Mouse (Mus musculus): ENCODE measurements at regions not wholly inside any gene's neighbourhood (a gene's known extent, or its start where the extent isn't known, plus 50 kb on each side); places are given as distances from the start of the nearest gene placed in this dataset.

DNA sequence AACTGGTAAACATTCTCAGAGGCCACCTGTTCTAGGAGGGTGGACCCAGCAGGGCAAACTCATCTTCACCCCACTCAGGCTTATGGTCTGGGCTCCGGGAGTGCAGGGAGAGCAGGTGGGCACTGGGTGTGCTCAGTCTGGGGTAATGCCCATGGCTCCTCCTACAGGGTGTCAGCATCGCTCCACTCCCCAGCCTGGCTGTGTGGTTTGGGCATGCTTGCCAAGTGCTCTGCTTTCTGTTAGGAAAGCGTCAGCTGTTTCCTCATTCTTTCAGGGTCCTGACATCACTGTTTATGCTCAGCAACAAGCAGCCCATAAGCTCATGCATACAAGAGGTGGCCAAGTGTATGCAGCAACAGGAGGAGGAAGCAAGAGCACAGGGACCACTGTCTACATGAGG is 57.7 kb upstream of the Jdp2 start:
- DNase-seq (peak; percentile 50), ATAC-seq (peak; percentile 77)
- H3K9ac ChIP-seq (replicated peaks): no peak overlapping the region
- no peaks in the 10 kb centered on the region for H3K36me3 ChIP-seq (replicated peaks; ENCODE audit: insufficient read depth, low read length)
- no peaks in the 10 kb centered on the region for H3K27me3 ChIP-seq (ENCODE audit: insufficient read depth, low read length)
- 28% methylated on average over 3 of the region's 3 CpGs for WGBS (ENCODE audit: insufficient replicate concordance)
- TF ChIP-seq EP300 (IDR thresholded peaks at IDR 0.05; ENCODE audit: low read depth): no peak
- TF ChIP-seq CTCF (IDR thresholded peaks at IDR 0.05; ENCODE audit: low read depth): no peak
- H3K4me3 ChIP-seq (ENCODE audit: low read depth, low read length): no peak overlapping the region
- no peaks in the 10 kb centered on the region; the same call in 1 of the 2 replicates for H3K4me1 ChIP-seq (ENCODE audit: insufficient read depth)
- no peaks in the 10 kb centered on the region for H3K9me3 ChIP-seq (ENCODE audit: low read length)
- no peak overlapping the region for H3K4me2 ChIP-seq (ENCODE audit: low read depth, low read length)
- no peak overlapping the region for H3K27ac ChIP-seq (ENCODE audit: low read depth)

- no peak for TF ChIP-seq CTCF (IDR thresholded peaks at IDR 0.05; ENCODE audit: low read depth)
- no peak for TF ChIP-seq EP300 (IDR thresholded peaks at IDR 0.05; ENCODE audit: low read depth)
- H3K4me2 ChIP-seq (ENCODE audit: low read depth, low read length): no peak overlapping the region
- WGBS (ENCODE audit: insufficient replicate concordance): 45% methylated on average over 6 of the region's 6 CpGs
- H3K4me1 ChIP-seq (ENCODE audit: insufficient read depth): no peaks in the 10 kb centered on the region; the same call in 1 of the 2 replicates
- no peak overlapping the region for H3K9ac ChIP-seq (replicated peaks)
- no peaks in the 10 kb centered on the region for H3K9me3 ChIP-seq (ENCODE audit: low read length)
- no peaks in the 10 kb centered on the region for H3K27me3 ChIP-seq (ENCODE audit: insufficient read depth, low read length)
- no peak overlapping the region for H3K27ac ChIP-seq (ENCODE audit: low read depth)
- no peaks in the 10 kb centered on the region for H3K36me3 ChIP-seq (replicated peaks; ENCODE audit: insufficient read depth, low read length)
- no peak overlapping the region for H3K4me3 ChIP-seq (ENCODE audit: low read depth, low read length)
- DNase-seq (no peak), ATAC-seq (no peak)
Measured at GRCm38 (mm10) chr12:85542881-85543280, 55.9 kb upstream of the Jdp2 start.

DNA sequence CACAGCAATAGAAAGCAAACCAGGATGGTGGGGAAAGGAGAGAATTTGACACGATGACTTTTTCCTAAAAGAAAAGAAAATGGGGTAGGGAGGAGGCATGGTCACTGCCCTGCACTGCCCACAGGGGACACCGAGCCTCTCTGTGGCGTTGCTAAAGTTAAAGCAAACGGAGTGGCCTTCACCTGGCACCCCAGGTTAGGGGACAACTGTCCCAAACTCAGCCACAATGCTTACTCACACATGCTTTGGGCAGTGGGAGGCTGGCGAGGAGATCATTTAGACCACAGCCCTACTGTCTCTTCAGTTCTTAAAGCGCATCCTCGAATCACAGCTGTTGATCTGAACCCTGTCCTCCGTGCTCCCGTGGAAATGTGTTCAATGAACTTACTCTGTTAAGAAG is 55.3 kb upstream of the Jdp2 start:
- H3K4me3 ChIP-seq (ENCODE audit: low read depth, low read length): no peak overlapping the region
- no peak for ATAC-seq
- DNase-seq: no peak
- H3K27ac ChIP-seq (ENCODE audit: low read depth): no peak overlapping the region
- WGBS (ENCODE audit: insufficient replicate concordance): 83% methylated on average over 9 of the region's 9 CpGs
- H3K9ac ChIP-seq (replicated peaks): no peak overlapping the region
- no peak overlapping the region for H3K4me2 ChIP-seq (ENCODE audit: low read depth, low read length)
- H3K27me3 ChIP-seq (ENCODE audit: insufficient read depth, low read length): no peaks in the 10 kb centered on the region
- H3K36me3 ChIP-seq (replicated peaks; ENCODE audit: insufficient read depth, low read length): no peaks in the 10 kb centered on the region
- no peaks in the 10 kb centered on the region; the same call in 1 of the 2 replicates for H3K4me1 ChIP-seq (ENCODE audit: insufficient read depth)
- no peaks in the 10 kb centered on the region for H3K9me3 ChIP-seq (ENCODE audit: low read length)
- TF ChIP-seq CTCF (IDR thresholded peaks at IDR 0.05; ENCODE audit: low read depth) (no peak), EP300 (IDR thresholded peaks at IDR 0.05; ENCODE audit: low read depth) (no peak)

- Histone ChIP-seq H3K9me3 (ENCODE audit: low read length) (no peaks in the 10 kb centered on the region), H3K4me3 (ENCODE audit: low read depth, low read length) (no peak overlapping the region), H3K4me1 (ENCODE audit: insufficient read depth) (no peaks in the 10 kb centered on the region; the same call in 1 of the 2 replicates), H3K27me3 (ENCODE audit: insufficient read depth, low read length) (no peaks in the 10 kb centered on the region), H3K36me3 (replicated peaks; ENCODE audit: insufficient read depth, low read length) (no peaks in the 10 kb centered on the region), H3K4me2 (ENCODE audit: low read depth, low read length) (no peak overlapping the region), H3K9ac (replicated peaks) (no peak overlapping the region), H3K27ac (ENCODE audit: low read depth) (no peak overlapping the region)
- ATAC-seq (no peak), DNase-seq (no peak)
- 70% methylated on average over 4 of the region's 4 CpGs for WGBS (ENCODE audit: insufficient replicate concordance)
- TF ChIP-seq CTCF (IDR thresholded peaks at IDR 0.05; ENCODE audit: low read depth) (no peak), EP300 (IDR thresholded peaks at IDR 0.05; ENCODE audit: low read depth) (no peak)
Measured at GRCm38 (mm10) chr12:85544801-85545200, 54.0 kb upstream of the Jdp2 start.

GRCm38 (mm10) chr12:85545718-85546117 is 53.1 kb upstream of the Jdp2 start:
- WGBS (ENCODE audit: insufficient replicate concordance): 33% methylated on average over 10 of the region's 10 CpGs
- Histone ChIP-seq H3K9me3 (ENCODE audit: low read length) (no peaks in the 10 kb centered on the region), H3K27ac (ENCODE audit: low read depth) (peak overlapping the region; percentile 44; the same call in 1 of the 2 replicates), H3K4me2 (ENCODE audit: low read depth, low read length) (peak overlapping the region; percentile 32), H3K9ac (replicated peaks) (no peak overlapping the region), H3K36me3 (replicated peaks; ENCODE audit: insufficient read depth, low read length) (no peaks in the 10 kb centered on the region), H3K27me3 (ENCODE audit: insufficient read depth, low read length) (no peaks in the 10 kb centered on the region), H3K4me3 (ENCODE audit: low read depth, low read length) (no peak overlapping the region), H3K4me1 (ENCODE audit: insufficient read depth) (no peaks in the 10 kb centered on the region; the same call in 1 of the 2 replicates)
- peak; percentile 38 for DNase-seq
- ATAC-seq: peak; percentile 44; the same call in 1 of the 2 replicates
- no peak for TF ChIP-seq CTCF (IDR thresholded peaks at IDR 0.05; ENCODE audit: low read depth)
- TF ChIP-seq EP300 (IDR thresholded peaks at IDR 0.05; ENCODE audit: low read depth): no peak

GRCm38 (mm10) chr12:85548076-85548475 is 50.8 kb upstream of the Jdp2 start:
- H3K27me3 ChIP-seq (ENCODE audit: insufficient read depth, low read length): no peaks in the 10 kb centered on the region
- no peak overlapping the region for H3K27ac ChIP-seq (ENCODE audit: low read depth)
- WGBS (ENCODE audit: insufficient replicate concordance): 76% methylated on average over 8 of the region's 8 CpGs
- no peak overlapping the region for H3K4me2 ChIP-seq (ENCODE audit: low read depth, low read length)
- no peak overlapping the region for H3K4me3 ChIP-seq (ENCODE audit: low read depth, low read length)
- H3K9ac ChIP-seq (replicated peaks): no peak overlapping the region
- H3K36me3 ChIP-seq (replicated peaks; ENCODE audit: insufficient read depth, low read length): no peaks in the 10 kb centered on the region
- TF ChIP-seq EP300 (IDR thresholded peaks at IDR 0.05; ENCODE audit: low read depth): no peak
- TF ChIP-seq CTCF (IDR thresholded peaks at IDR 0.05; ENCODE audit: low read depth): no peak
- DNase-seq (no peak), ATAC-seq (no peak)
- H3K4me1 ChIP-seq (ENCODE audit: insufficient read depth): no peaks in the 10 kb centered on the region
- H3K9me3 ChIP-seq (ENCODE audit: low read length): no peaks in the 10 kb centered on the region
